Mouse (Mus musculus): ENCODE data around the gene Mrpl50. TPM values are rescaled to one million over a fixed set of nuclear protein-coding genes. Genes with fewer than 3 reads are reported as not detected.
A peak's percentile ranks its signal among the peaks of the same experiment; 100 is the strongest.
"Not testable (repeated sequence)": the region's sequence is repeated elsewhere in the genome, so short reads cannot be mapped to it uniquely, and the experiment has no call there.

The Mrpl50 gene
- total RNA-seq, 2 experiments from 2014 or later: 31.9 to 33.3 TPM

DNA sequence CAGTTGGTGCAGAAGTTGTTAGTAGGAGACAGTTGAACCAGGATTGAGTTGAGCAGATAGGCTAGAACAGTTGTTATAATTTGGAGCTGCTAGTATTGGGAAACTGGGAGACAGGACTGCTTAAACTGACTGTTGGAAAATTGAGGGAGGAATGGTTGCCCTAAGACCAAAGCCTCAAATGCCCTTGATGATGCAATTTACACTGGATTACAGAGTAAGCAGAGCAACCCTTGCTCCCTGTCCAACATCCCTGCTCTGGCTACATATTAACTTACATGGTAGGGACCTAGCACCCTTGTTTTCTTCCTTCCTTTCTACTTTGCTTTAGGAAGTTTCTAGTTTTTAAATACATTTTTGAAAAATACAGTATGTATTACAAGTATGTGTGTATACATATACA lies 35.5 kb downstream of the Mrpl50 start:
- Histone ChIP-seq H3K27ac (no peak overlapping the region), H3K4me3 (no peak overlapping the region)
- DNase-seq (ENCODE audit: low spot score in 2 of 2): no peak
- no peak for TF ChIP-seq CTCF (conservative IDR thresholded peaks at IDR 0.05)

- TF ChIP-seq CTCF (conservative IDR thresholded peaks at IDR 0.05): no peak
- Histone ChIP-seq H3K4me3 (no peak overlapping the region), H3K27ac (no peak overlapping the region)
- no peak for DNase-seq (ENCODE audit: low spot score in 2 of 2)
These were observed 40.0 kb downstream of the Mrpl50 start for GRCm38 (mm10) chr4:49480896-49481295.

DNA sequence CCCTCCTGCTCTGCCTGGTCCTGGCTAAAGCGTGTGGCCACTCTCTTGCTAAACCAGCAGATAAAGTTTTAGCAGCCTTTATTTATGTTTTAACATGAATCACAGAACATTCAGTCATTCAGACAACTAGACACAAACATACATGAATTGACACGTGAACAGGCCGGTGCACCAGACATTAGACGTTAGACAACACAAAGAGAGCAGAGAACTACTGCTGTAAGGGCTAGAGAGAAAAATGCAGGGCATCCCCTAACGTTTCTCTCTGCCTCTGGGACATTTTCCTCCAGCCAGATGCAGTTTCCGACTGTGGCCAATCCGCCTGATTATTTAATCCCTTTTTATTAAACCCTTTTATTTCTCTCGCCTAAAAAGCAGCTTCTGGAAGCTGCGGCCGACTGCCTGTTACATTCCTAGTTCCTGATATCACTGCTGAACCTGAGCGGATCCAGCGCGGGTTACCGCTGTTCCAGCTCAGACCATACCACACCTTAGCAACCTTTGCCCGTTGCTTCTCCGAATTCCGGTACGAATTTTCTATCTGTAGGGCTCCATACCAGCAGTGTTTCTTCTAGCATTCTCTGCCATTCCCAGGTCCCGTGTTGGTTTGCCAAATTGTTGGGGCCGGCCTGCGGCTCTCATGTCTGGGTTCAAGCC lies 40.7 kb downstream of the Mrpl50 start:
- no peak for TF ChIP-seq CTCF (conservative IDR thresholded peaks at IDR 0.05)
- Histone ChIP-seq H3K4me3 (no peak overlapping the region), H3K27ac (no peak overlapping the region)
- no peak for DNase-seq (ENCODE audit: low spot score in 2 of 2)

DNA sequence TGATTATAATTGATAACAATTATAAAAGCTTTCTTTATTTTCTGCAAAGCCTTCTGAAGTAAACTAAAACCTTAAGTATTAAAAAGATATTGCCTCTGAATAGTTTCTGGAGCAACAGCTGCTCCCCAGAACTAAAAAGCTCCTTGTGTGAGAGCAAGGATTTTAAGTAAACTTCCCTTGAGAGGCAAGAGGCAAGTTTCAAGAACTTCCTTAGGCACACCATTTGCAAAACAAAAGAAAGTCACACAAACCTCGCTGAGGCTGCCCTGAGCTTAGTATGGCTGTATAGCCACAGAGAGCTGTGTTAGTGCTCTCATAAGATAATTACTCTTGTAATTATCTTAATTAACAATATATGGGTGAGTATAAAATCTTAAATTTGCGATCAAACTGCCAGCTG lies 41.9 kb downstream of the Mrpl50 start:
- not testable (repeated sequence) for DNase-seq (ENCODE audit: low spot score in 2 of 2); H3K27ac ChIP-seq; H3K4me3 ChIP-seq

DNA sequence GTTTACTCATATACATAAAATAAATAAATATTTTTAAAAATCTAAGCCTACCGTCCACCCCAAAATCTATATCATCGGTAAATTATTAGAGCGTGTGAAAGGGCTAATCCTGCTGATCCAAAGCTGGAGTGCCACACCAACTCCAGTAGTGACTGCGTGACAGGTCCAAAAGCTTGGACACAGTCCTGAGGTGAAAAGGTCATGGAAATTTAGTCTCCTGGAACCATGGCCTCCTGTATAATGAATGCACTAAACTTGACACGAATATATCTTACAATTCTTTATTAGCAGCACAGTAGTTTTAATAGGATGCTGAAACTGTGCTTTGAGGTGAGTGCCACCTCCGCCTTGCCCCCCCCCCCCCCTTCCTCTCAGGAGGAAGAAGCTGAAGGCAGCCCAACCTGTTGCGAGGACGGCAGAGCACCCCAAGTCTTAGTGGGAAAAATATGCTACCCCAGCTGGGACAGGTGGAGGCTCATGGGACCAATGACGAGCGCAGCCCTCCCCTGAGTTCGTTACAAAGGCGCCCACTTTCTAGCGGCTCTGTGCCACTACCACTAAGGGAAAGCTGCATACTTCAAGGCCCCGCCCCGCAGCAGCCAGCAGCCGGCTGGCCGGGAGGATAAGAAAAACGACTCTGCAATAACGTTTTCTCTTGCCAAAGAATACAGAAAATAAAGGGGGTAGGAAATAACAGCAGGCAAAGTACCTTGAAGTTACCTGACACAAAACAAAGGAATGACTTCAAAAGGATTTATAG lies 42.6 kb downstream of the Mrpl50 start:
- no peak for TF ChIP-seq CTCF (conservative IDR thresholded peaks at IDR 0.05)
- no peak for DNase-seq (ENCODE audit: low spot score in 2 of 2)

GRCm38 (mm10) chr4:49474583-49474982 lies 46.3 kb downstream of the Mrpl50 start:
- Histone ChIP-seq H3K4me3 (no peak overlapping the region), H3K27ac (no peak overlapping the region)
- no peak for DNase-seq (ENCODE audit: low spot score in 2 of 2)
- TF ChIP-seq CTCF (conservative IDR thresholded peaks at IDR 0.05): no peak

More for the DNA sequence above, 42.6 kb downstream of the Mrpl50 start:
- Histone ChIP-seq H3K27ac (no peak overlapping the region), H3K4me3 (no peak overlapping the region; the same call in 1 of the 2 replicates)

DNA sequence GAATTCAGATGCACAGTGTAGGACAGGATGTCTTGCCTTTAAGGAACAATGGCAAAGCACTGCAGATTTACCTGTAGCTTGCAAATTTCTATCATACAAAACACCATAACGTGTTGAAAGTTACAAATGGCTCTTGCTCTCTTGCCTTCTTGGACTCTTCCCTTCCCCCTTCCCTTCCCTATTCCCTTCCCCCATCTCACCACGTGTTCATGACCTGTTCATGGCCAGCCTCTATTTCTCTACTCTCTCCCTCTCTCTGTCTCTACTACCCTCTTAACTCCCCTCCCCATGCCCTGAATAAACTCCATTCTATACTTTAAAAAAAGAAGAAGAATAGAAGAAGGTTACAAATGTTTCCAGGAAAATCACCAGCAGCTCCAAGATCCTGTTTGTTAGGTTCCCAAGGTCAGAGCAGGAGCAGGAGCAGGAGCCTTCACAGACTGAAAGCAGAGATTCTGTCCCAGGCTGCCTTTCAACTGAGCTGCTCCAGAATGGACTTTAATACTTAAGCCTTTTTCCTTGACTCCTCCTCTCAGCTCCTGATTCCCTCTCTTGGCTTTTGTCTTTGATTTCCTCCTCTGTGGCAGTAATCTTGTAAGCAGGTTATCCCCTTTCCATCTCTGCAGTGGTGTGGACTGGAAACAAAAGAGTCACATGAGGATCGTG lies 47.3 kb downstream of the Mrpl50 start, which contains the start of gene Acnat1:
Gene Acnat1, minus strand, starts transcription at position 478 of the 666 bp plus-strand sequence.
- no peak within 1 kb of the TSS for H3K27ac ChIP-seq
- H3K4me3 ChIP-seq: no peak within 1 kb of the TSS
- no peak for TF ChIP-seq CTCF (conservative IDR thresholded peaks at IDR 0.05)
- no peak for DNase-seq (ENCODE audit: low spot score in 2 of 2)

DNA sequence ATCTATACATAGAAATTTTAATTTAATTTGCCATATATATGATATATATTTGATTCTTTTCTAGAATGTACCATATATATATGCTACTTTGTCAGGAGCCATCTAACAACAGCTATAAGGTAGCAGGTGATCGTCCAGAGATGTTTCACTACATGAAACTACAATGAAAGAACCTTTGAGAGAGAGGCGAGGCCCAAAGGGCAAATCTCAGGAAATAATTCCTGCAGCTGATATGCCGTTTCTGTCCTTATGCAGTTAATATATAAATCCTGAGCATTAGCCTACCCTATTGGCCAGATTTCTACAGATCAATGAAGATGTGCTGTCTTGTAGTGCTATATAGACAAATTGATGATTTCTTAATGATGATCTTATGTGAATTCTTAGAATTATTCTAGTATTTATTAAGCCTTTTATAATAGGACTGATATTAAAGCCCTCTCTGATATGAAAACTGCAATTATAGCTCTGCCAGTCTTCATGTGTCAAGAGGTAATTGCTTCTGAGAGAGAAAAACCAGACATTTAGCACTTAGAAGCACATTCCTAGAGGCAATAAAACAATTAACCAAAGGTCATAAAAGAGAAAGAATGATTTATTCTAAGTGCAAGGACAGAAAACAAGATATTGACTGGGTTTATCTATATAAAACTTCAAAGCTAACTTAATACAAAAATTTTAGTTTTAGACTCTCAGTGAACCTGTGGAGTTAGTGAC lies 51.3 kb downstream of the Mrpl50 start:
- no peak for TF ChIP-seq CTCF (conservative IDR thresholded peaks at IDR 0.05)
- no peak for DNase-seq (ENCODE audit: low spot score in 2 of 2)
- Histone ChIP-seq H3K4me3 (no peak overlapping the region), H3K27ac (no peak overlapping the region)

DNA sequence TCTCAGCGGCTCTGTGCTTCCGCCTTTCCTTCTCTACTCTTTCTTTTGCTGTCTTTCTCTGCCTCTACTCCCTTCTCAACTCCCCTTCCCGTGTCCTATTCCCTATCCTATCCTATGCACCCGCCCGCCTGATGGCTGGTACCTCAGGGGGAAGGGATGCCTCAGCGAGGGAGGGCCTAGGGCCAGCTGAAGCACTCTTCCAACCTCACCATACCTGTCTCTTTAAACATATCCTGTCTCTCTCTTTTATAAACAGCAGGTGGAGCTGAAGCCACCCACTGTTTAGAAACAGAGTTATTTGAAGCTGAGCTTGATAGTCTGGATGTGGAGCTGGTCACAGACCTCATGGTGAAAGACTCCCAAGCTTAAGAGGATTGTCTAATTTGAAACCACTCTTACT lies 53.5 kb downstream of the Mrpl50 start:
- no peak overlapping the region for H3K27ac ChIP-seq
- 0 out of 2 replicates have a peak, but pooled peaks have one; percentile 5 for TF ChIP-seq CTCF (conservative IDR thresholded peaks at IDR 0.05)

More for the DNA sequence above, 53.5 kb downstream of the Mrpl50 start:
- no peak overlapping the region for H3K4me3 ChIP-seq
- DNase-seq (ENCODE audit: low spot score in 2 of 2): no peak

Other genes with a start within 250 kb of the Mrpl50 start
- not detected for gene Acnat2, start 112.9 kb downstream of the Mrpl50 start, total RNA-seq (2021)
- not detected for gene Acnat1, start 47.2 kb downstream of the Mrpl50 start, total RNA-seq (2021)
- gene Baat, start 14.5 kb downstream of the Mrpl50 start, total RNA-seq (2021): under 1 TPM in 1 of 2 experiments, not detected in 1; 0.36 TPM
- 10 to 100 TPM; 29.1 to 36.6 TPM for gene Zfp189, start 83 bp upstream of the Mrpl50 start, total RNA-seq (2021)
- gene Aldob, start 28.5 kb upstream of the Mrpl50 start, total RNA-seq (2021): 1 to 10 TPM; 1.7 to 3.5 TPM
- 10 to 100 TPM; 69.6 to 72.4 TPM for gene Tmem246, start 76.8 kb upstream of the Mrpl50 start, total RNA-seq (2021)
- 10 to 100 TPM; 77.1 to 86.5 TPM for gene Rnf20, start 110.9 kb upstream of the Mrpl50 start, total RNA-seq (2021)
- under 1 TPM; 0.74 to 0.81 TPM for gene Ppp3r2, start 160.9 kb upstream of the Mrpl50 start, total RNA-seq (2021)